Mouse (Mus musculus): ENCODE data around the gene Gcn1l1. TPM values are rescaled to one million over a fixed set of nuclear protein-coding genes. Genes with fewer than 3 reads are reported as not detected.

Gene Gcn1l1
- polyA plus RNA-seq, 1 experiment: 68.7 TPM

GRCm38 (mm10) chr5:115538017-115538692 lies 26.9 kb upstream of the Gcn1l1 start:
- TF ChIP-seq CTCF (IDR thresholded peaks at IDR 0.05; ENCODE audit: borderline replicate concordance, extremely low read depth, insufficient read depth, insufficient read length) (no peak), POLR2A (IDR thresholded peaks at IDR 0.05; ENCODE audit: borderline replicate concordance, extremely low read depth, insufficient read depth, insufficient read length, poor library complexity, severe bottlenecking) (no peak)
- no peak for DNase-seq (ENCODE audit: low read depth)

- DNase-seq (ENCODE audit: low read depth): peak; percentile 92
- TF ChIP-seq POLR2A (IDR thresholded peaks at IDR 0.05; ENCODE audit: borderline replicate concordance, extremely low read depth, insufficient read depth, insufficient read length, poor library complexity, severe bottlenecking): no peak
- TF ChIP-seq CTCF (IDR thresholded peaks at IDR 0.05; ENCODE audit: borderline replicate concordance, extremely low read depth, insufficient read depth, insufficient read length): peak; percentile 98
Measured at GRCm38 (mm10) chr5:115538693-115539043, 26.4 kb upstream of the Gcn1l1 start.

- no peak for DNase-seq (ENCODE audit: low read depth)
- no peak for TF ChIP-seq CTCF (IDR thresholded peaks at IDR 0.05; ENCODE audit: borderline replicate concordance, extremely low read depth, insufficient read depth, insufficient read length)
- TF ChIP-seq POLR2A (IDR thresholded peaks at IDR 0.05; ENCODE audit: borderline replicate concordance, extremely low read depth, insufficient read depth, insufficient read length, poor library complexity, severe bottlenecking): no peak
Measured at GRCm38 (mm10) chr5:115542635-115543384, 22.2 kb upstream of the Gcn1l1 start.

GRCm38 (mm10) chr5:115543509-115544253 lies 21.4 kb upstream of the Gcn1l1 start:
- TF ChIP-seq CTCF (IDR thresholded peaks at IDR 0.05; ENCODE audit: borderline replicate concordance, extremely low read depth, insufficient read depth, insufficient read length) (no peak), POLR2A (IDR thresholded peaks at IDR 0.05; ENCODE audit: borderline replicate concordance, extremely low read depth, insufficient read depth, insufficient read length, poor library complexity, severe bottlenecking) (no peak)
- DNase-seq (ENCODE audit: low read depth): peak; percentile 89

GRCm38 (mm10) chr5:115544655-115545185 lies 20.3 kb upstream of the Gcn1l1 start:
- TF ChIP-seq CTCF (IDR thresholded peaks at IDR 0.05; ENCODE audit: borderline replicate concordance, extremely low read depth, insufficient read depth, insufficient read length) (no peak), POLR2A (IDR thresholded peaks at IDR 0.05; ENCODE audit: borderline replicate concordance, extremely low read depth, insufficient read depth, insufficient read length, poor library complexity, severe bottlenecking) (no peak)
- DNase-seq (ENCODE audit: low read depth): no peak

- DNase-seq (ENCODE audit: low read depth): no peak
- TF ChIP-seq POLR2A (IDR thresholded peaks at IDR 0.05; ENCODE audit: borderline replicate concordance, extremely low read depth, insufficient read depth, insufficient read length, poor library complexity, severe bottlenecking): no peak
- TF ChIP-seq CTCF (IDR thresholded peaks at IDR 0.05; ENCODE audit: borderline replicate concordance, extremely low read depth, insufficient read depth, insufficient read length): no peak
Measured at GRCm38 (mm10) chr5:115545636-115546035, 19.4 kb upstream of the Gcn1l1 start.

- no peak for DNase-seq (ENCODE audit: low read depth)
- no peak for TF ChIP-seq POLR2A (IDR thresholded peaks at IDR 0.05; ENCODE audit: borderline replicate concordance, extremely low read depth, insufficient read depth, insufficient read length, poor library complexity, severe bottlenecking)
- no peak for TF ChIP-seq CTCF (IDR thresholded peaks at IDR 0.05; ENCODE audit: borderline replicate concordance, extremely low read depth, insufficient read depth, insufficient read length)
Measured at GRCm38 (mm10) chr5:115546536-115546935, 18.5 kb upstream of the Gcn1l1 start.

GRCm38 (mm10) chr5:115547014-115547413 lies 18.0 kb upstream of the Gcn1l1 start:
- no peak for DNase-seq (ENCODE audit: low read depth)
- TF ChIP-seq CTCF (IDR thresholded peaks at IDR 0.05; ENCODE audit: borderline replicate concordance, extremely low read depth, insufficient read depth, insufficient read length) (no peak), POLR2A (IDR thresholded peaks at IDR 0.05; ENCODE audit: borderline replicate concordance, extremely low read depth, insufficient read depth, insufficient read length, poor library complexity, severe bottlenecking) (no peak)

GRCm38 (mm10) chr5:115547421-115547820 lies 17.6 kb upstream of the Gcn1l1 start:
- DNase-seq (ENCODE audit: low read depth): no peak
- TF ChIP-seq POLR2A (IDR thresholded peaks at IDR 0.05; ENCODE audit: borderline replicate concordance, extremely low read depth, insufficient read depth, insufficient read length, poor library complexity, severe bottlenecking) (no peak), CTCF (IDR thresholded peaks at IDR 0.05; ENCODE audit: borderline replicate concordance, extremely low read depth, insufficient read depth, insufficient read length) (no peak)

GRCm38 (mm10) chr5:115548501-115549285 lies 16.4 kb upstream of the Gcn1l1 start:
- TF ChIP-seq CTCF (IDR thresholded peaks at IDR 0.05; ENCODE audit: borderline replicate concordance, extremely low read depth, insufficient read depth, insufficient read length) (no peak), POLR2A (IDR thresholded peaks at IDR 0.05; ENCODE audit: borderline replicate concordance, extremely low read depth, insufficient read depth, insufficient read length, poor library complexity, severe bottlenecking) (no peak)
- no peak for DNase-seq (ENCODE audit: low read depth)
